Comparison of ENCODE assay signal across 12 mouse cellular contexts in the genomic region with DNA sequence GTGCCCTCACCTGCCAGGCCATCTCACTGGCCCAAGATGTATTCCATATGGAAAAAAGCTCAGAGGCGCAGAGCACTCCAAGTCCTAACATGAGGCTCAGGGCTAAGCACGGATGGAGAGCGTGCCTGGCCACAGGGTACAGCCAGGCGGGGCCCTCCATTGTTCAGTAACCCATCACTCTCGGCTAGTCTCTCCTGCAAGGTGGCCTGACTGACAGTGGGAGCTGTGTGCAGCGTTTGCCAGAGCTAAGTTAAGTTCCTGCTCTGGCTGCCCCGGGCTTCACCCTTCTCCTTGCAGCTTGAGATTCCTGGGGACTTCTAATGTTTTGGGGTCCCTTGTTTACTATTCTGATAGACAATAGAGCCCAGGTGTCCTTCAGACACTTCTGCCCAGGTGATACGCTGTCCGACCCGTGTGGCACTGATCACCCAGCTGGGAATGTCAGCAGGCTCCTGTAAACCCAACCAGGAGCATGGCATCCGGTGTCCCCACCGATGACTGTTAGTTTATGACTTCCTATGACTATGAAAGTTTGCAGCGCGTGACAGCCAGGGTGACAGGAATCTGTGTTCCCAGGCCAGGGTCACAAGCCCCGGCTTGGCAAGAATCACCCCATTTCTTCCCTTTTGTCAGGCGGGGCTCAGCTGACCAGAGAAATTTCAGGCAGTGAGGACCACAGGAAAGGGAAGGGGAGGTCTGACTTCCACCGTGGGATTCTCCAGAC. TPM values are rescaled to one million over a fixed set of nuclear protein-coding genes. Genes with fewer than 3 reads are reported as not detected.
DNase-seq lines count a peak whose midpoint lies in the region; ATAC-seq and TF ChIP-seq lines count a peak whose summit lies in the region.
"Had no signal": no experiment of that assay in that cellular context is flagged by ENCODE, and none has a peak within 500 bp of the region (broad histone marks: within the 10 kb centered on the region; RNA-seq: fewer than 3 reads in every experiment).

No protein-coding gene starts in this region.

- no peaks in the 10 kb centered on the region for H3K79me2 ChIP-seq in liver, adult 2 months (ENCODE audit: control insufficient read depth, insufficient read depth, low read length)

- peak overlapping the region; percentile 14 for H3K9ac ChIP-seq in liver, adult 2 months (ENCODE audit: low read depth, low read length)
- H3K9ac ChIP-seq in kidney, embryonic 16.5 days (replicated peaks; ENCODE audit: low read length), result peak overlapping the region; percentile 38
- no peak overlapping the region for H3K9ac ChIP-seq in midbrain, embryonic 13.5 days (replicated peaks)

- peak; percentile 70 for DNase-seq in liver, adult 2 months (ENCODE audit: extremely low read depth, low read depth, low spot score)
- no peak for DNase-seq in liver
- peak; percentile 69 for DNase-seq in heart, adult 8-10 months (ENCODE audit: low spot score)
- peak; percentile 42 to 46 for DNase-seq in lung, postnatal 4 days
- DNase-seq in gastrocnemius, adult 18-20 months (ENCODE audit: low spot score), result no peak
- DNase-seq in gastrocnemius, postnatal 36 days, result no peak
- DNase-seq: right cerebral cortex, postnatal 14 days; thymus, postnatal 4 days had no signal

- no peak for TF ChIP-seq CTCF in liver, adult 2 months (IDR thresholded peaks at IDR 0.05; ENCODE audit: low read depth, low read length)

- H3K4me2 ChIP-seq in kidney, embryonic 16.5 days (replicated peaks; ENCODE audit: low read depth, low read length), result 0 out of 2 replicates have a peak overlapping the region, but pooled peaks have one; percentile 6
- H3K4me2 ChIP-seq in midbrain, embryonic 13.5 days (replicated peaks), result no peak overlapping the region

- intact Hi-C loops in gastrocnemius, postnatal 36 days (cut with DNase I), result no loop called here

- H3K9me3 ChIP-seq in kidney, embryonic 16.5 days (ENCODE audit: low read length), result no peaks in the 10 kb centered on the region
- no peaks in the 10 kb centered on the region for H3K9me3 ChIP-seq in midbrain, embryonic 13.5 days

- peaks cover 8% of the 10 kb centered on the region; the same call in 1 of the 2 replicates for H3K36me3 ChIP-seq in liver, adult 2 months (ENCODE audit: control insufficient read depth, insufficient read depth, low read length)
- peaks cover 12% of the 10 kb centered on the region for H3K36me3 ChIP-seq in kidney, embryonic 16.5 days (ENCODE audit: insufficient read depth, low read length)
- peaks cover 15% of the 10 kb centered on the region for H3K36me3 ChIP-seq in midbrain, embryonic 13.5 days

- H3K4me3 ChIP-seq in liver, adult 2 months (ENCODE audit: insufficient read depth, low read depth, low read length), result no peak overlapping the region
- H3K4me3 ChIP-seq in kidney, embryonic 16.5 days (ENCODE audit: low read length), result no peak overlapping the region
- no peak overlapping the region for H3K4me3 ChIP-seq in midbrain, embryonic 13.5 days (replicated peaks)

- TF ChIP-seq POLR2A in liver, adult 2 months (IDR thresholded peaks at IDR 0.05; ENCODE audit: extremely low read depth, insufficient read depth, low read length), result no peak

- peak; percentile 24; the same call in 1 of the 2 replicates for ATAC-seq in kidney, embryonic 16.5 days (ENCODE audit: low FRiP score, low TSS enrichment)
- no peak for ATAC-seq in midbrain, embryonic 13.5 days
- ATAC-seq: CD4-positive, CD25-positive, alpha-beta regulatory T cell, adult 4 months had no signal

- no peaks in the 10 kb centered on the region for H3K27me3 ChIP-seq in liver, adult 2 months (ENCODE audit: control insufficient read depth, insufficient read depth, low read length)
- no peaks in the 10 kb centered on the region for H3K27me3 ChIP-seq in kidney, embryonic 16.5 days (ENCODE audit: insufficient read depth, low read length)
- H3K27me3 ChIP-seq in midbrain, embryonic 13.5 days, result no peaks in the 10 kb centered on the region

- H3K27ac ChIP-seq in liver, adult 2 months (replicated peaks; ENCODE audit: insufficient read depth, low read depth, low read length), result peak overlapping the region; percentile 92
- peak overlapping the region; percentile 52; the same call in 1 of the 2 replicates for H3K27ac ChIP-seq in kidney, embryonic 16.5 days (ENCODE audit: low read length)
- no peak overlapping the region for H3K27ac ChIP-seq in midbrain, embryonic 13.5 days

- 42% methylated on average over 17 of the region's 17 CpGs for WGBS in liver, adult 2 months
- WGBS in kidney, embryonic 16.5 days, result 27% methylated on average over 17 of the region's 17 CpGs
- WGBS in midbrain, embryonic 13.5 days, result 60% methylated on average over 17 of the region's 17 CpGs

- peaks cover 41% of the 10 kb centered on the region for H3K4me1 ChIP-seq in liver, adult 2 months (ENCODE audit: control insufficient read depth, insufficient read depth, low read length)
- peaks cover 47% of the 10 kb centered on the region for H3K4me1 ChIP-seq in kidney, embryonic 16.5 days (ENCODE audit: insufficient read depth, low read length)
- peaks cover 37% of the 10 kb centered on the region for H3K4me1 ChIP-seq in midbrain, embryonic 13.5 days (replicated peaks)

RNA-seq across cellular contexts. Expression of gene Gdf15, which starts 13.4 kb away (rescaled TPM):
- 5.8 and 12.6 TPM in 2 replicates for total RNA-seq in liver, adult 2 months (2014; rRNA removed)
- polyA plus RNA-seq in liver, adult 2 months (2012; rRNA removed), result 23.8 and 27.7 TPM in 2 replicates
- 1 to 10 TPM in 2 of 4 experiments, under 1 TPM in 2; 0.69 to 1.9 (median 1.2) TPM for total RNA-seq in heart, adult 8-10 months (2022)
- polyA plus RNA-seq in kidney, embryonic 16.5 days (2015; fragmentation: Nextera tagmentation; extraction: Ambion mirVana), result 1.0 and 1.2 TPM in 2 replicates
- total RNA-seq in gastrocnemius, adult 18-20 months (2021), result under 1 TPM; 0.16 to 0.21 TPM
- total RNA-seq in gastrocnemius, postnatal 36 days (2021), result under 1 TPM in 1 of 2 experiments, not detected in 1; 0.18 TPM
- polyA plus RNA-seq in midbrain, embryonic 13.5 days (2015; fragmentation: Nextera tagmentation; extraction: Ambion mirVana), result 0.30 TPM in 1 of 2 replicates, not detected in the other
- total RNA-seq: layer of hippocampus, adult 8-10 months had no signal
- polyA plus RNA-seq: CD4-positive, CD25-positive, alpha-beta regulatory T cell, adult 4 months had no signal

RNA-seq across cellular contexts. Expression of gene Pgpep1, which starts 14.5 kb away (rescaled TPM):
- 39.1 and 42.6 TPM in 2 replicates for total RNA-seq in liver, adult 2 months (2014; rRNA removed)
- 91.3 and 117 TPM in 2 replicates for polyA plus RNA-seq in liver, adult 2 months (2012; rRNA removed)
- total RNA-seq in heart, adult 8-10 months (2022), result 10 to 100 TPM; 40.0 to 57.7 (median 44.4) TPM
- polyA plus RNA-seq in kidney, embryonic 16.5 days (2015; fragmentation: Nextera tagmentation; extraction: Ambion mirVana), result 88.5 TPM in 2 replicates
- total RNA-seq in gastrocnemius, adult 18-20 months (2021), result 10 to 100 TPM; 11.9 to 13.7 TPM
- total RNA-seq in gastrocnemius, postnatal 36 days (2021), result 10 to 100 TPM; 11.1 to 15.9 TPM
- 87.5 and 99.4 TPM in 2 replicates for polyA plus RNA-seq in midbrain, embryonic 13.5 days (2015; fragmentation: Nextera tagmentation; extraction: Ambion mirVana)

RNA-seq across cellular contexts. Expression of gene Lsm4, which starts 27.4 kb away (rescaled TPM):
- 30.8 and 35.4 TPM in 2 replicates for total RNA-seq in liver, adult 2 months (2014; rRNA removed)
- 35.4 and 51.8 TPM in 2 replicates for polyA plus RNA-seq in liver, adult 2 months (2012; rRNA removed)
- 10 to 100 TPM; 57.9 to 67.1 (median 63.4) TPM for total RNA-seq in heart, adult 8-10 months (2022)
- polyA plus RNA-seq in kidney, embryonic 16.5 days (2015; fragmentation: Nextera tagmentation; extraction: Ambion mirVana), result 272 and 281 TPM in 2 replicates
- 10 to 100 TPM; 65.4 to 70.3 TPM for total RNA-seq in gastrocnemius, adult 18-20 months (2021)
- total RNA-seq in gastrocnemius, postnatal 36 days (2021), result 10 to 100 TPM; 54.9 to 63.3 TPM
- 176 and 201 TPM in 2 replicates for polyA plus RNA-seq in midbrain, embryonic 13.5 days (2015; fragmentation: Nextera tagmentation; extraction: Ambion mirVana)

RNA-seq across cellular contexts. Expression of gene Lrrc25, which starts 29.7 kb away (rescaled TPM):
- 1.4 and 2.3 TPM in 2 replicates for total RNA-seq in liver, adult 2 months (2014; rRNA removed)
- polyA plus RNA-seq in liver, adult 2 months (2012; rRNA removed), result 2.5 and 7.0 TPM in 2 replicates
- 1 to 10 TPM; 1.4 to 2.3 (median 1.8) TPM for total RNA-seq in heart, adult 8-10 months (2022)
- 1.8 and 1.9 TPM in 2 replicates for polyA plus RNA-seq in kidney, embryonic 16.5 days (2015; fragmentation: Nextera tagmentation; extraction: Ambion mirVana)
- under 1 TPM; 0.23 to 0.64 TPM for total RNA-seq in gastrocnemius, adult 18-20 months (2021)
- total RNA-seq in gastrocnemius, postnatal 36 days (2021), result under 1 TPM; 0.38 to 0.64 TPM
- 1.1 and 1.2 TPM in 2 replicates for polyA plus RNA-seq in midbrain, embryonic 13.5 days (2015; fragmentation: Nextera tagmentation; extraction: Ambion mirVana)

RNA-seq across cellular contexts. Expression of gene Ssbp4, which starts 37.0 kb away (rescaled TPM):
- 2.3 and 5.0 TPM in 2 replicates for total RNA-seq in liver, adult 2 months (2014; rRNA removed)
- polyA plus RNA-seq in liver, adult 2 months (2012; rRNA removed), result 13.5 and 16.4 TPM in 2 replicates
- total RNA-seq in heart, adult 8-10 months (2022), result 10 to 100 TPM; 29.1 to 34.1 (median 31.3) TPM
- 133 and 149 TPM in 2 replicates for polyA plus RNA-seq in kidney, embryonic 16.5 days (2015; fragmentation: Nextera tagmentation; extraction: Ambion mirVana)
- total RNA-seq in gastrocnemius, adult 18-20 months (2021), result 10 to 100 TPM; 11.6 to 19.4 TPM
- 10 to 100 TPM; 12.5 to 15.9 TPM for total RNA-seq in gastrocnemius, postnatal 36 days (2021)
- 123 and 129 TPM in 2 replicates for polyA plus RNA-seq in midbrain, embryonic 13.5 days (2015; fragmentation: Nextera tagmentation; extraction: Ambion mirVana)

Comparison
In these comparisons a context has a peak if more than half of its experiments do, and no peak if none do; other contexts are left out.
1. DNase-seq: peak in liver, adult 2 months (single experiment), heart, adult 8-10 months (single experiment) and lung, postnatal 4 days (2 of 2); none in liver (single experiment), gastrocnemius, adult 18-20 months (single experiment) and gastrocnemius, postnatal 36 days (0 of 2).